Mouse (Mus musculus): Measurements from ENCODE around the gene Unc13b.

DNA sequence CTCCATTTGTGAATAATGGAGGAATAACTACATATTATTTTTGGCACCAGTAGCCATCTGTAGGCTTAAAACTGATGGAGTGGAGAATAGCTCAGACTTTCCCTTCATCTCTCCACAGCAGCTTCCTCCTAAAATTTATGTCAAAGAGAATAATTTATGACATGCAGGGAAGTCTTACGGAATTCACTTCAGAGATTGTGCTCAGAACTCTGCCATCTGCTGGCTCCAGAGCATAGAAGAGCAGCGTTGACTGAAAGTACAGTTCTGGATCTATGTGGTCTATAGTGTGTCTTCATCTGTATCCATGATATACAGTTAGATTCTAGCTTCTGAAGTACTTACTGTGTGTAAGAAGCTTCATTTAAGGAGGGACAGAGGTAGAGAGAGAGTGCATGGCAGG lies 185.3 kb downstream of the Unc13b start:
- TF ChIP-seq GATA1 (IDR thresholded peaks at IDR 0.05; ENCODE audit: borderline replicate concordance, low read length), result no peak
- no peak for TF ChIP-seq FLI1 (IDR thresholded peaks at IDR 0.05; ENCODE audit: low read length)
